Mouse (Mus musculus): ENCODE results near the gene B4galnt4. TPM values are rescaled to one million over a fixed set of nuclear protein-coding genes. Genes with fewer than 3 reads are reported as not detected.

B4galnt4 gene
- polyA plus RNA-seq, 1 experiment from 2014 or later: 19.5 TPM

Other genes with a start within 250 kb of the B4galnt4 start
- gene Zfp941, start 238.9 kb upstream of the B4galnt4 start, polyA plus RNA-seq (2014; fragmentation: Nextera tagmentation; extraction: Ambion mirVana): 5.4 and 7.1 TPM in 2 replicates
- gene Urah, start 226.1 kb upstream of the B4galnt4 start, polyA plus RNA-seq (2014; fragmentation: Nextera tagmentation; extraction: Ambion mirVana): not detected in 2 replicates
- not detected in 2 replicates for gene Scgb1c1, start 215.6 kb upstream of the B4galnt4 start, polyA plus RNA-seq (2014; fragmentation: Nextera tagmentation; extraction: Ambion mirVana)
- not detected in 2 replicates for gene Odf3, start 213.3 kb upstream of the B4galnt4 start, polyA plus RNA-seq (2014; fragmentation: Nextera tagmentation; extraction: Ambion mirVana)
- gene Gm45785, start 204.8 kb upstream of the B4galnt4 start, polyA plus RNA-seq (2014; fragmentation: Nextera tagmentation; extraction: Ambion mirVana): not detected in 2 replicates
- 60.4 and 65.5 TPM in 2 replicates for gene Ric8a, start 204.1 kb upstream of the B4galnt4 start, polyA plus RNA-seq (2014; fragmentation: Nextera tagmentation; extraction: Ambion mirVana)
- 23.9 and 25.3 TPM in 2 replicates for gene Bet1l, start 203.5 kb upstream of the B4galnt4 start, polyA plus RNA-seq (2014; fragmentation: Nextera tagmentation; extraction: Ambion mirVana)
- 173 and 182 TPM in 2 replicates for gene Psmd13, start 179.1 kb upstream of the B4galnt4 start, polyA plus RNA-seq (2014; fragmentation: Nextera tagmentation; extraction: Ambion mirVana)
- gene Sirt3, start 178.8 kb upstream of the B4galnt4 start, polyA plus RNA-seq (2014; fragmentation: Nextera tagmentation; extraction: Ambion mirVana): 18.4 and 21.6 TPM in 2 replicates
- gene Cox8b, start 160.7 kb upstream of the B4galnt4 start, polyA plus RNA-seq (2014; fragmentation: Nextera tagmentation; extraction: Ambion mirVana): not detected in 2 replicates
- gene Nlrp6, start 140.2 kb upstream of the B4galnt4 start, polyA plus RNA-seq (2014; fragmentation: Nextera tagmentation; extraction: Ambion mirVana): 0.08 and 0.21 TPM in 2 replicates
- gene Pgghg, start 119.7 kb upstream of the B4galnt4 start, polyA plus RNA-seq (2014; fragmentation: Nextera tagmentation; extraction: Ambion mirVana): 10.2 and 12.5 TPM in 2 replicates
- gene Ifitm5, start 110.8 kb upstream of the B4galnt4 start, polyA plus RNA-seq (2014; fragmentation: Nextera tagmentation; extraction: Ambion mirVana): 0.20 TPM in 1 of 2 replicates, not detected in the other
- not detected in 2 replicates for gene Gm45717, start 105.2 kb upstream of the B4galnt4 start, polyA plus RNA-seq (2014; fragmentation: Nextera tagmentation; extraction: Ambion mirVana)
- gene Ifitm2, start 105.1 kb upstream of the B4galnt4 start, polyA plus RNA-seq (2014; fragmentation: Nextera tagmentation; extraction: Ambion mirVana): 198 and 207 TPM in 2 replicates
- 8.0 and 9.5 TPM in 2 replicates for gene Ifitm1, start 93.9 kb upstream of the B4galnt4 start, polyA plus RNA-seq (2014; fragmentation: Nextera tagmentation; extraction: Ambion mirVana)
- 13.5 and 14.0 TPM in 2 replicates for gene Ifitm3, start 50.3 kb upstream of the B4galnt4 start, polyA plus RNA-seq (2014; fragmentation: Nextera tagmentation; extraction: Ambion mirVana)
- not detected in 2 replicates for gene Ifitm6, start 43.2 kb upstream of the B4galnt4 start, polyA plus RNA-seq (2014; fragmentation: Nextera tagmentation; extraction: Ambion mirVana)
- gene Gm17387, start 32.0 kb upstream of the B4galnt4 start, polyA plus RNA-seq (2014; fragmentation: Nextera tagmentation; extraction: Ambion mirVana): not detected in 2 replicates
- gene Pkp3, start 17.1 kb downstream of the B4galnt4 start, polyA plus RNA-seq (2014; fragmentation: Nextera tagmentation; extraction: Ambion mirVana): 0.82 and 0.84 TPM in 2 replicates
- 1.2 and 1.8 TPM in 2 replicates for gene Sigirr, start 39.5 kb downstream of the B4galnt4 start, polyA plus RNA-seq (2014; fragmentation: Nextera tagmentation; extraction: Ambion mirVana)
- gene Ano9, start 56.7 kb downstream of the B4galnt4 start, polyA plus RNA-seq (2014; fragmentation: Nextera tagmentation; extraction: Ambion mirVana): 0.12 TPM in 1 of 2 replicates, not detected in the other
- 68.6 and 70.7 TPM in 2 replicates for gene Ptdss2, start 61.3 kb downstream of the B4galnt4 start, polyA plus RNA-seq (2014; fragmentation: Nextera tagmentation; extraction: Ambion mirVana)
- gene Rnh1, start 111.8 kb downstream of the B4galnt4 start, polyA plus RNA-seq (2014; fragmentation: Nextera tagmentation; extraction: Ambion mirVana): 54.6 and 56.7 TPM in 2 replicates
- gene Hras, start 132.9 kb downstream of the B4galnt4 start, polyA plus RNA-seq (2014; fragmentation: Nextera tagmentation; extraction: Ambion mirVana): 86.1 and 103 TPM in 2 replicates
- 7.5 and 8.8 TPM in 2 replicates for gene Lrrc56, start 133.1 kb downstream of the B4galnt4 start, polyA plus RNA-seq (2014; fragmentation: Nextera tagmentation; extraction: Ambion mirVana)
- 2.1 and 2.5 TPM in 2 replicates for gene Lmntd2, start 153.0 kb downstream of the B4galnt4 start, polyA plus RNA-seq (2014; fragmentation: Nextera tagmentation; extraction: Ambion mirVana)
- gene Rassf7, start 154.8 kb downstream of the B4galnt4 start, polyA plus RNA-seq (2014; fragmentation: Nextera tagmentation; extraction: Ambion mirVana): 33.5 and 38.3 TPM in 2 replicates
- 59.6 and 78.3 TPM in 2 replicates for gene Phrf1, start 167.7 kb downstream of the B4galnt4 start, polyA plus RNA-seq (2014; fragmentation: Nextera tagmentation; extraction: Ambion mirVana)
- gene Irf7, start 205.4 kb downstream of the B4galnt4 start, polyA plus RNA-seq (2014; fragmentation: Nextera tagmentation; extraction: Ambion mirVana): 0.81 and 1.4 TPM in 2 replicates
- not detected in 2 replicates for gene Cdhr5, start 215.7 kb downstream of the B4galnt4 start, polyA plus RNA-seq (2014; fragmentation: Nextera tagmentation; extraction: Ambion mirVana)
- gene Sct, start 218.0 kb downstream of the B4galnt4 start, polyA plus RNA-seq (2014; fragmentation: Nextera tagmentation; extraction: Ambion mirVana): 1.1 TPM in 2 replicates
- 0.14 and 0.17 TPM in 2 replicates for gene Drd4, start 230.9 kb downstream of the B4galnt4 start, polyA plus RNA-seq (2014; fragmentation: Nextera tagmentation; extraction: Ambion mirVana)